Mouse (Mus musculus) midbrain, postnatal 0 days (tissue): ENCODE measurements around the gene Tet3. TPM values are rescaled to one million over a fixed set of nuclear protein-coding genes. Genes with fewer than 3 reads are reported as not detected.

ENCODE experiments used
- ATAC-seq: fragments of 200-750 bp; cut with Nextera tagmentation; 2 replicates; pipeline ENCODE4 v1.8.0; 2017; ENCODE audit warnings: moderate number of reproducible peaks, mild to moderate bottlenecking, moderate TSS enrichment, moderate library complexity; ENCODE audit not compliant: low FRiP score
- DNase-seq: peaks from one replicate; pipeline ENCODE4 v3.0.0-alpha.2; 2015; ENCODE audit warnings: low spot score
- H3K27ac ChIP-seq: fragments of 300-500 bp; sonication (generic); 2 replicates; pipeline ENCODE4 v1.5.1; 2014; ENCODE audit warnings: low read depth, mild to moderate bottlenecking, low read length, mixed read lengths
- H3K27me3 ChIP-seq: fragments of 300-500 bp; sonication (generic); 2 replicates; pipeline ENCODE4 v1.6.1; 2014; ENCODE audit warnings: low read length, control low read depth, mixed read lengths; ENCODE audit not compliant: insufficient read depth
- H3K36me3 ChIP-seq: fragments of 300-500 bp; sonication (generic); 2 replicates; pipeline ENCODE4 v1.6.1; 2014; ENCODE audit warnings: low read length, control low read depth, mixed read lengths; ENCODE audit not compliant: insufficient read depth
- H3K4me1 ChIP-seq: fragments of 300-500 bp; sonication (generic); 2 replicates; pipeline ENCODE4 v1.6.1; 2014; ENCODE audit warnings: mild to moderate bottlenecking, control low read depth, antibody characterized with exemption, low read length, mixed read lengths; ENCODE audit not compliant: insufficient read depth
- H3K4me2 ChIP-seq: fragments of 300-500 bp; sonication (generic); 2 replicates; pipeline ENCODE4 v1.6.1; 2014; ENCODE audit warnings: low read depth, mild to moderate bottlenecking, low read length, mixed read lengths; ENCODE audit not compliant: poor library complexity, severe bottlenecking
- H3K4me3 ChIP-seq: fragments of 300-500 bp; sonication (generic); 2 replicates; pipeline ENCODE4 v1.5.1; 2014; ENCODE audit warnings: low read depth, mild to moderate bottlenecking, low read length, moderate library complexity
- H3K9ac ChIP-seq: fragments of 300-500 bp; sonication (generic); replicated peaks from 2 replicates; pipeline ENCODE4 v1.6.1; 2014; ENCODE audit warnings: mild to moderate bottlenecking, low read length, moderate library complexity, mixed read lengths; ENCODE audit not compliant: poor library complexity, severe bottlenecking
- H3K9me3 ChIP-seq: fragments of 300-500 bp; sonication (generic); 2 replicates; pipeline ENCODE4 v1.6.1; 2016; ENCODE audit warnings: low read length, control low read depth
- CTCF ChIP-seq: IDR thresholded peaks from 2 replicates; pipeline ENCODE4 v1.5.1; 2016; ENCODE audit warnings: antibody characterized with exemption, mild to moderate bottlenecking
- whole genome bisulfite sequencing: fragments of 180-500 bp; shearing (Covaris S2); extraction: QIAGEN DNeasy Blood & Tissue Kit; methylation state at CpG from one replicate; pipeline ENCODE4 v1.1.7; 2014; 5-methylcytosine and 5-hydroxymethylcytosine counted together
- polyA plus RNA-seq: library from polyadenylated mRNA; unstranded; fragments of >200 nt; fragmentation: Nextera tagmentation; extraction: Ambion mirVana; gene quantifications from 2 replicates; pipeline ENCODE4 v1.2.1, GENCODE M21; 2015
- total RNA-seq: library from RNA; depleted of rRNA; stranded (reverse); fragments of >200 nt; gene quantifications from 2 replicates; pipeline ENCODE4 v1.2.3, GENCODE M21; 2014

Gene Tet3
- total and polyA plus RNA-seq, 2 experiments from 2014 or later, result 32.0 to 48.5 TPM

- Histone ChIP-seq H3K4me1 (no peaks in the 10 kb centered on the region), H3K9me3 (no peaks in the 10 kb centered on the region), H3K9ac (no peak overlapping the region), H3K27ac (no peak overlapping the region), H3K27me3 (no peaks in the 10 kb centered on the region), H3K4me2 (no peak overlapping the region), H3K4me3 (no peak overlapping the region), H3K36me3 (no peaks in the 10 kb centered on the region)
- DNase-seq (no peak), ATAC-seq (no peak)
- no peak for TF ChIP-seq CTCF
- 87% methylated on average over 9 of the region's 9 CpGs for WGBS
These were observed 14.4 kb upstream of the Tet3 start for GRCm38 (mm10) chr6:83473240-83473639.

DNA sequence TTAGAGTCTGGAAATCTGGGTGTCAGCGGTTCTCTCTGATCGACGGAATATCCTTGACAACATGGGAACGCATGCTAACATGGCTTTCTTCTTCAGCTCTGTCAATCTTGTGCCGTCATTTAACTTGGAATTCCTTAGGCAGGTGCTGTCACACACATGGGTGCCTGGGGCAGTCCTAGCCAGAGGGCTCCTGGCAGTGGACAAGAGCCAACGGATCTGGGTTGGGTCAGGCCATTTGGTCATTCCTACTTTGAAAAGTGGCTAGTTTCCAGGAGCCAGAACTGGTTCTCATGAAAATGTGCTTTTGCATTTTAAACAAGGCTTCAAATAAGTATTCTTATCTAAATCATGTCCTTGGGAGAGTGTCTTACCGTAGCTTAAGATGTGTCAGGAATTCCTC, 12.9 kb upstream of the Tet3 start:
- Histone ChIP-seq H3K27me3 (no peaks in the 10 kb centered on the region), H3K4me3 (no peak overlapping the region), H3K9ac (no peak overlapping the region), H3K4me2 (no peak overlapping the region), H3K27ac (no peak overlapping the region), H3K4me1 (no peaks in the 10 kb centered on the region), H3K9me3 (no peaks in the 10 kb centered on the region), H3K36me3 (no peaks in the 10 kb centered on the region)
- 83% methylated on average over 7 of the region's 7 CpGs for WGBS
- DNase-seq (no peak), ATAC-seq (no peak)
- TF ChIP-seq CTCF, result no peak

DNA sequence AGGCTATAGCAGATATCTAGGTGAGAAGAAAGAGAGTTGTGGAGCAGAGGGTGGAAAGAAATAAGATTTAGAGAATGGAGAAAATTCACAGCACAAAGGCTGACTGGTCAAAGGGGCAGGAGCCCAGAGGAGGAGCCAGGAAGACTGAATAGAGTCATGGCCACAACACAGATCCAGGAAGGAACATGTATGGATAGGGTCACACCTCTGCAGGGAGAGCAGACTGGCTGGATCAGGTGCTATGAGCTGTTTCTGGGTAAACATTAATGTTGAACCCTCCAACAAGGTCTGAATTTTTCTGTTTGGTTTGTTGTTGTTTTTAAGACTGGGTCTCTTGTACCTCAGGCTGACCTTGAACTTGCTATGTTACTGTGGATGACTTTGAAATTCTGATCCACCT, 5.1 kb upstream of the Tet3 start:
- Histone ChIP-seq H3K27me3 (no peaks in the 10 kb centered on the region), H3K4me1 (no peaks in the 10 kb centered on the region), H3K27ac (no peak overlapping the region), H3K9me3 (no peaks in the 10 kb centered on the region), H3K4me2 (no peak overlapping the region), H3K4me3 (no peak overlapping the region), H3K36me3 (no peaks in the 10 kb centered on the region), H3K9ac (no peak overlapping the region)
- ATAC-seq, result no peak
- no peak for TF ChIP-seq CTCF
- DNase-seq, result no peak

DNA sequence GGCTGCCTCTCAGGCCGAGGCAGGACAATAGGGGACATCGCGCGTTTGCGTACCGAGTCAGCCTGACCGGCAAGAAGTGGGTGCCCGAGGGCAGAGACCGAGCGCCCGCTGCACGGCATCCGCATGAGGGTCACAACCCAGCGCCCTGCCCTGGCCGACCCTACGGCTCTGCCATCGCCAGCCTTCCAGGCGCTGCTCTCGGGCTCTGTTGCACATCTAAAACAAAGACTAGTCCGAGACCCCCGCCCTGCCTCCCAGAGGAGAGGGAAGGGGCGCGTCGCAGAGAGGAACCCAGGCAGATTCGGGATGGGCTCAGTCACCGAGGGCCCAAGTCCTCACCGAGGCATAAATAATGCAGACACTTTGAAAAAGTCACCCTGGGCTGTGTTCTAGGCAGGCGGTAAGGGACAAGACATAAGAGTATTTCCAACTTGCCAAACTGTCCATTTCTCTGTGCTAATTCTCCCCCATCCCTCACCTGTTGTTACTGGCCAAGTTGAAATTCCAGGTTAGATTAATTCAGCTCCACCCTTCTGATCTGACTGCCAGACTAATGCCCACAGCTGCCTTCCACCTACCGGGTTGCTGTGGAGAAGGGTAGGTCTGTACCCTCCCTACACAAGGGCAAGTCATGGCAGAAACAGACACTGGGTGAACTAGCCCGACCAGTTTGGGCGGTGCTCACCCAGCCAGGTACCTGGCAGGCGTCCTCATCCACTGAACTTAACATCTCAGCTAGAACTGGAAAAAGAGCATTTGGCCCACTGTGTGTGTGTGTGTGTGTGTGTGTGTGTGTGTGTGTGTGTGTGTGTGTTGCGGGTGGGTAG, 1.7 kb downstream of the Tet3 start:
- no peaks in the 10 kb centered on the region for H3K9me3 ChIP-seq
- peak overlapping the region; percentile 96 for H3K4me2 ChIP-seq
- ATAC-seq (peak; percentile 51), DNase-seq (no peak)
- H3K27ac ChIP-seq, result peak overlapping the region; percentile 84
- 4% methylated on average over 33 of the region's 33 CpGs for WGBS
- peak overlapping the region; percentile 89 for H3K9ac ChIP-seq
- H3K4me3 ChIP-seq, result peak overlapping the region; percentile 71
- no peak for TF ChIP-seq CTCF
- peaks cover 33% of the 10 kb centered on the region for H3K4me1 ChIP-seq
- H3K36me3 ChIP-seq, result no peaks in the 10 kb centered on the region
- no peaks in the 10 kb centered on the region for H3K27me3 ChIP-seq

- H3K4me2 ChIP-seq, result peak overlapping the region; percentile 96
- ATAC-seq (peak; percentile 75), DNase-seq (peak; percentile 72)
- H3K4me3 ChIP-seq, result peak overlapping the region; percentile 71
- peaks cover 38% of the 10 kb centered on the region for H3K4me1 ChIP-seq
- H3K27ac ChIP-seq, result peak overlapping the region; percentile 84
- no peaks in the 10 kb centered on the region for H3K36me3 ChIP-seq
- peak; percentile 19; the same call in 1 of the 2 replicates for TF ChIP-seq CTCF
- no peaks in the 10 kb centered on the region for H3K27me3 ChIP-seq
- WGBS, result under 1% methylated on average over 26 of the region's 105 CpGs
- no peaks in the 10 kb centered on the region for H3K9me3 ChIP-seq
- peak overlapping the region; percentile 89 for H3K9ac ChIP-seq
These were observed 2.5 kb downstream of the Tet3 start for GRCm38 (mm10) chr6:83456131-83456983.
